Mouse (Mus musculus) C2C12 (cell line): ENCODE measurements at regions not wholly inside any gene's neighbourhood (a gene's known extent, or its start where the extent isn't known, plus 50 kb on each side); places are given as distances from the start of the nearest gene placed in this dataset.

Experiments
- H3K27me3 ChIP-seq: one replicate; pipeline ENCODE4 v1.6.1; 2011; ENCODE audit not compliant: control insufficient read depth, insufficient read depth, insufficient read length
- H3K36me3 ChIP-seq: one replicate; pipeline ENCODE4 v1.6.1; 2011; ENCODE audit not compliant: control insufficient read depth, insufficient read depth
- H3K4me3 ChIP-seq: one replicate; pipeline ENCODE4 v1.5.1; 2011; ENCODE audit warnings: mild to moderate bottlenecking, control low read depth; ENCODE audit not compliant: poor library complexity, insufficient read depth, severe bottlenecking
- H3K79me2 ChIP-seq: one replicate; pipeline ENCODE4 v1.6.1; 2011; ENCODE audit not compliant: control insufficient read depth, insufficient read depth
- H3K79me3 ChIP-seq: one replicate; pipeline ENCODE4 v1.6.1; 2011; ENCODE audit warnings: low read depth, control low read depth
- H3ac ChIP-seq: one replicate; pipeline ENCODE3; 2011; ENCODE audit warnings: low read depth; ENCODE audit not compliant: control insufficient read depth, insufficient read length
- CEBPB ChIP-seq: IDR thresholded peaks from one replicate; pipeline ENCODE4 v1.6.1; 2011; ENCODE audit warnings: low read depth, mild to moderate bottlenecking, control low read depth, moderate library complexity
- CTCF ChIP-seq: IDR thresholded peaks from one replicate; pipeline ENCODE4 v1.5.1; 2011; ENCODE audit not compliant: control insufficient read depth, insufficient read depth, insufficient read length
- FOSL1 ChIP-seq: IDR thresholded peaks from one replicate; pipeline ENCODE4 v1.8.0; 2011; ENCODE audit warnings: mild to moderate bottlenecking, low read length; ENCODE audit not compliant: poor library complexity, insufficient read depth, severe bottlenecking
- MAX ChIP-seq: IDR thresholded peaks from one replicate; pipeline ENCODE4 v1.6.1; 2011; ENCODE audit warnings: mild to moderate bottlenecking, control low read depth
- MYOD1 ChIP-seq: IDR thresholded peaks from one replicate; pipeline ENCODE4 v1.6.1; 2011; ENCODE audit warnings: low read depth; ENCODE audit not compliant: control insufficient read depth, insufficient read length
- MYOG ChIP-seq: IDR thresholded peaks from one replicate; pipeline ENCODE4 v1.6.1; 2011; ENCODE audit not compliant: control insufficient read depth, insufficient read length; ENCODE audit errors: extremely low read depth
- USF1 ChIP-seq: IDR thresholded peaks from one replicate; pipeline ENCODE4 v1.6.1; 2011; ENCODE audit warnings: low read depth, mild to moderate bottlenecking, control low read depth, moderate library complexity

- H3K79me2 ChIP-seq, result no peaks in the 10 kb centered on the region
- no peaks in the 10 kb centered on the region for H3K79me3 ChIP-seq
- no peak overlapping the region for H3K4me3 ChIP-seq
- H3K36me3 ChIP-seq, result no peaks in the 10 kb centered on the region
- TF ChIP-seq MAX (no peak), MYOG (no peak), CTCF (no peak), MYOD1 (no peak), USF1 (no peak), CEBPB (no peak), FOSL1 (no peak)
- H3K27me3 ChIP-seq, result no peaks in the 10 kb centered on the region
- no peak overlapping the region for H3ac ChIP-seq
Measured at GRCm38 (mm10) chr16:71622664-71623063, 685.4 kb upstream of the Robo1 start.

- TF ChIP-seq MYOG, result no peak
- TF ChIP-seq FOSL1, result peak; percentile 54
- peak; percentile 83 for TF ChIP-seq CEBPB
- TF ChIP-seq CTCF, result no peak
- TF ChIP-seq USF1, result no peak
- no peak for TF ChIP-seq MYOD1
- no peak for TF ChIP-seq MAX
- Histone ChIP-seq H3K79me3 (no peaks in the 10 kb centered on the region), H3K36me3 (no peaks in the 10 kb centered on the region), H3K4me3 (no peak overlapping the region), H3K27me3 (no peaks in the 10 kb centered on the region), H3K79me2 (no peaks in the 10 kb centered on the region), H3ac (no peak overlapping the region)
Measured at GRCm38 (mm10) chr16:71640361-71640760, 667.7 kb upstream of the Robo1 start.

GRCm38 (mm10) chr16:71643223-71643622 is 664.9 kb upstream of the Robo1 start:
- Histone ChIP-seq H3K79me3 (no peaks in the 10 kb centered on the region), H3K36me3 (no peaks in the 10 kb centered on the region), H3K4me3 (no peak overlapping the region), H3ac (no peak overlapping the region), H3K27me3 (no peaks in the 10 kb centered on the region), H3K79me2 (no peaks in the 10 kb centered on the region)
- TF ChIP-seq CEBPB (no peak), MAX (no peak), MYOD1 (no peak), CTCF (no peak), MYOG (no peak), USF1 (no peak), FOSL1 (no peak)

- no peaks in the 10 kb centered on the region for H3K79me3 ChIP-seq
- H3K27me3 ChIP-seq, result no peaks in the 10 kb centered on the region
- TF ChIP-seq USF1, result no peak
- TF ChIP-seq FOSL1, result no peak
- TF ChIP-seq MAX, result no peak
- TF ChIP-seq CTCF, result no peak
- TF ChIP-seq MYOD1, result no peak
- no peak for TF ChIP-seq CEBPB
- TF ChIP-seq MYOG, result no peak
- H3K36me3 ChIP-seq, result no peaks in the 10 kb centered on the region
- no peak overlapping the region for H3K4me3 ChIP-seq
- no peaks in the 10 kb centered on the region for H3K79me2 ChIP-seq
- H3ac ChIP-seq, result no peak overlapping the region
Measured at GRCm38 (mm10) chr16:71678075-71678701, 629.9 kb upstream of the Robo1 start.

GRCm38 (mm10) chr16:71693464-71693863 is 614.6 kb upstream of the Robo1 start:
- H3ac ChIP-seq, result no peak overlapping the region
- TF ChIP-seq MYOG (no peak), FOSL1 (no peak), CTCF (no peak), MYOD1 (no peak), CEBPB (no peak), USF1 (no peak), MAX (no peak)

More at GRCm38 (mm10) chr16:71693464-71693863, 614.6 kb upstream of the Robo1 start:
- Histone ChIP-seq H3K79me2 (no peaks in the 10 kb centered on the region), H3K27me3 (no peaks in the 10 kb centered on the region), H3K79me3 (no peaks in the 10 kb centered on the region), H3K36me3 (no peaks in the 10 kb centered on the region), H3K4me3 (no peak overlapping the region)
